Mouse (Mus musculus): ENCODE measurements at regions not wholly inside any gene's neighbourhood (a gene's known extent, or its start where the extent isn't known, plus 50 kb on each side); places are given as distances from the start of the nearest gene placed in this dataset.

GRCm38 (mm10) chr1:154003669-154004068 is 103.6 kb upstream of the Teddm2 start:
- TF ChIP-seq CTCF (IDR thresholded peaks at IDR 0.05; ENCODE audit: insufficient read depth, low read depth, low read length) (no peak), POLR2A (IDR thresholded peaks at IDR 0.05; ENCODE audit: insufficient read depth, low read depth, low read length) (no peak)
